20 mouse cellular contexts compared by ENCODE assay signal in the genomic region with DNA sequence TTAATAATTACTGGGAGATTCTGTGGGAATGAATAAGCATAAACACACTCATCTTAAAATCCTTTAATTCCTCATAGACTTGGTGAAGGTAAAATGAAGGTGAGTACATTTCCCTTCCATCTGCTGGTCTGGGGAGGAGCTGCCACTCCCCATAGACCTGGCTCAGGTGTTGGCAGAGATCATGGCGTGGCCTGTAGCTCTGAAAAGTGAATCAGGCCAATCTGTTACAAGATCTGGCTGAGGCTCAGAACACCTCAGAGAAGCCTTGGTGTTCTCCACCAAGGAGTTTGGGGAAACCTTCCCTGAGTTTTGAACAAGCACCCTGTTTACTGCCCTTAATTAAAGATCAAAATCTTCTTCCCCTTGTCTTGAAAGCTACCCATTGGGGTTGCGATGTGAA.
DNase-seq lines count a peak whose midpoint lies in the region; ATAC-seq and TF ChIP-seq lines count a peak whose summit lies in the region.
"Had no signal": no experiment of that assay in that cellular context is flagged by ENCODE, and none has a peak within 500 bp of the region (broad histone marks: within the 10 kb centered on the region; RNA-seq: fewer than 3 reads in every experiment).

No protein-coding gene starts in this region.

- 0 out of 2 replicates have a peak overlapping the region, but pooled peaks have one; percentile 7 for H3K27ac ChIP-seq in heart, embryonic 12.5 days (ENCODE audit: poor library complexity, severe bottlenecking)
- H3K27ac ChIP-seq in liver, embryonic 11.5 days (ENCODE audit: low read depth, low read length) = peak overlapping the region; percentile 32; the same call in 1 of the 2 replicates
- H3K27ac ChIP-seq in liver, postnatal 0 days (ENCODE audit: low read depth) = peak overlapping the region; percentile 78
- H3K27ac ChIP-seq: forebrain, embryonic 15.5 days; hindbrain, embryonic 12.5 days; intestine, embryonic 15.5 days; limb, embryonic 12.5 days; midbrain, embryonic 13.5 days had no signal

- ATAC-seq in heart, embryonic 12.5 days (ENCODE audit: insufficient number of reproducible peaks, low FRiP score) = no peak
- no peak for ATAC-seq in liver, embryonic 11.5 days (replicated peaks; ENCODE audit: low FRiP score)
- ATAC-seq in liver, postnatal 0 days = 0 out of 2 replicates have a peak, but pooled peaks have one; percentile 32
- ATAC-seq: forebrain, embryonic 15.5 days; intestine, embryonic 15.5 days; midbrain, embryonic 13.5 days had no signal

- H3K9me3 ChIP-seq in heart, embryonic 12.5 days (replicated peaks) = no peaks in the 10 kb centered on the region
- H3K9me3 ChIP-seq in liver, embryonic 11.5 days (ENCODE audit: control insufficient read depth, low read length) = no peaks in the 10 kb centered on the region
- no peaks in the 10 kb centered on the region for H3K9me3 ChIP-seq in liver, postnatal 0 days (ENCODE audit: low read length)
- H3K9me3 ChIP-seq: forebrain, embryonic 15.5 days; heart, embryonic 13.5 days; hindbrain, embryonic 12.5 days; intestine, embryonic 15.5 days; limb, embryonic 12.5 days; midbrain, embryonic 13.5 days had no signal

- no peaks in the 10 kb centered on the region for H3K27me3 ChIP-seq in heart, embryonic 12.5 days (replicated peaks)
- no peaks in the 10 kb centered on the region for H3K27me3 ChIP-seq in liver, embryonic 11.5 days (replicated peaks; ENCODE audit: control insufficient read depth, insufficient read depth, low read length)
- no peaks in the 10 kb centered on the region for H3K27me3 ChIP-seq in liver, postnatal 0 days (ENCODE audit: insufficient read depth, low read length)
- H3K27me3 ChIP-seq: forebrain, embryonic 15.5 days; heart, embryonic 13.5 days; hindbrain, embryonic 12.5 days; intestine, embryonic 15.5 days; limb, embryonic 12.5 days; midbrain, embryonic 13.5 days had no signal

- no peak for DNase-seq in heart, adult 8-10 months (ENCODE audit: low spot score)
- DNase-seq in liver, embryonic 11.5 days (ENCODE audit: low spot score) = no peak
- no peak for DNase-seq in liver
- peak; percentile 48 to 60 for DNase-seq in cerebellum, postnatal 10 days
- DNase-seq in liver, postnatal 0 days = no peak
- no peak for DNase-seq in urinary bladder, adult 18-20 months (ENCODE audit: low spot score in 2 of 2)
- DNase-seq: adrenal gland, adult 2 months; embryo, embryonic 11 days; gastrocnemius, postnatal 36 days; kidney, postnatal 36 days; lung, adult 18-20 months; lung, postnatal 36 days; thymus, postnatal 14 days had no signal

- WGBS in heart, embryonic 12.5 days = 90% methylated on average over 2 of the region's 2 CpGs
- 86% methylated on average over 2 of the region's 2 CpGs for WGBS in liver, embryonic 11.5 days
- WGBS in liver, postnatal 0 days (ENCODE audit: insufficient replicate concordance) = 75% methylated on average over 2 of the region's 2 CpGs

- 0 out of 2 replicates have a peak, but pooled peaks cover 3% of the 10 kb centered on the region for H3K36me3 ChIP-seq in heart, embryonic 12.5 days
- no peaks in the 10 kb centered on the region for H3K36me3 ChIP-seq in liver, embryonic 11.5 days (ENCODE audit: control insufficient read depth, insufficient read depth, low read length)
- H3K36me3 ChIP-seq in liver, postnatal 0 days (replicated peaks; ENCODE audit: insufficient read depth, low read length) = 0 out of 2 replicates have a peak, but pooled peaks cover 2% of the 10 kb centered on the region
- H3K36me3 ChIP-seq: forebrain, embryonic 15.5 days; heart, embryonic 13.5 days; hindbrain, embryonic 12.5 days; intestine, embryonic 15.5 days; midbrain, embryonic 13.5 days had no signal

- H3K9ac ChIP-seq in heart, embryonic 12.5 days = no peak overlapping the region
- no peak overlapping the region for H3K9ac ChIP-seq in liver, embryonic 11.5 days (ENCODE audit: low read depth, low read length)
- no peak overlapping the region for H3K9ac ChIP-seq in liver, postnatal 0 days (replicated peaks)
- H3K9ac ChIP-seq: forebrain, embryonic 15.5 days; heart, embryonic 13.5 days; hindbrain, embryonic 12.5 days; intestine, embryonic 15.5 days; limb, embryonic 12.5 days; midbrain, embryonic 13.5 days had no signal

- H3K4me1 ChIP-seq in heart, embryonic 12.5 days (replicated peaks) = peaks cover 23% of the 10 kb centered on the region
- H3K4me1 ChIP-seq in liver, embryonic 11.5 days (replicated peaks; ENCODE audit: control insufficient read depth, insufficient read depth, low read length) = peaks cover 21% of the 10 kb centered on the region
- peaks cover 28% of the 10 kb centered on the region for H3K4me1 ChIP-seq in liver, postnatal 0 days (ENCODE audit: insufficient read depth)
- H3K4me1 ChIP-seq: limb, embryonic 12.5 days had no signal

- no peak overlapping the region for H3K4me2 ChIP-seq in heart, embryonic 12.5 days
- no peak overlapping the region for H3K4me2 ChIP-seq in liver, embryonic 11.5 days
- no peak overlapping the region for H3K4me2 ChIP-seq in liver, postnatal 0 days (ENCODE audit: low read depth, low read length)
- H3K4me2 ChIP-seq: forebrain, embryonic 15.5 days; heart, embryonic 13.5 days; hindbrain, embryonic 12.5 days; intestine, embryonic 15.5 days; limb, embryonic 12.5 days; midbrain, embryonic 13.5 days had no signal

- no peak overlapping the region for H3K4me3 ChIP-seq in heart, embryonic 12.5 days
- no peak overlapping the region for H3K4me3 ChIP-seq in liver, embryonic 11.5 days (ENCODE audit: low read depth, low read length)
- H3K4me3 ChIP-seq in liver, postnatal 0 days (ENCODE audit: low read depth, low read length) = no peak overlapping the region
- H3K4me3 ChIP-seq: forebrain, embryonic 15.5 days; heart, embryonic 13.5 days; hindbrain, embryonic 12.5 days; intestine, embryonic 15.5 days; limb, embryonic 12.5 days; midbrain, embryonic 13.5 days had no signal

- TF ChIP-seq CTCF in liver, postnatal 0 days (IDR thresholded peaks at IDR 0.05; ENCODE audit: low read depth) = no peak

- no peak for TF ChIP-seq EP300 in liver, postnatal 0 days (IDR thresholded peaks at IDR 0.05; ENCODE audit: low read depth)

Comparison
In these comparisons a context has a peak if more than half of its experiments do, and no peak if none do; other contexts are left out.
1. H3K27ac ChIP-seq: peak in every context shown above with its lines; median percentile 78 in liver, postnatal 0 days; 32 in liver, embryonic 11.5 days; 7 in heart, embryonic 12.5 days.
2. DNase-seq: peak in cerebellum, postnatal 10 days (2 of 2); none in heart, adult 8-10 months (single experiment), liver, embryonic 11.5 days (single experiment), liver (single experiment), liver, postnatal 0 days (single experiment) and urinary bladder, adult 18-20 months (0 of 2).